Mouse (Mus musculus) neural tube, embryonic 14.5 days (tissue): ENCODE measurements around the gene Oxa1l. TPM values are rescaled to one million over a fixed set of nuclear protein-coding genes. Genes with fewer than 3 reads are reported as not detected.

Experiments used
- ATAC-seq: fragments of 200-750 bp; cut with Nextera tagmentation; 2 replicates; pipeline ENCODE4 v1.8.0; 2017; ENCODE audit warnings: low read depth, mild to moderate bottlenecking, moderate TSS enrichment, moderate library complexity
- H3K27ac ChIP-seq: fragments of 300-500 bp; sonication (generic); 2 replicates; pipeline ENCODE4 v1.5.1; 2014; ENCODE audit warnings: low read depth, mild to moderate bottlenecking, control low read depth, low read length, moderate library complexity, mixed read lengths
- H3K27me3 ChIP-seq: fragments of 300-500 bp; sonication (generic); 2 replicates; pipeline ENCODE4 v1.6.1; 2014; ENCODE audit warnings: low read length; ENCODE audit not compliant: control insufficient read depth, insufficient read depth
- H3K36me3 ChIP-seq: fragments of 300-500 bp; sonication (generic); 2 replicates; pipeline ENCODE4 v1.6.1; 2014; ENCODE audit warnings: low read length, mixed read lengths; ENCODE audit not compliant: control insufficient read depth, insufficient read depth
- H3K4me1 ChIP-seq: fragments of 300-500 bp; sonication (generic); 2 replicates; pipeline ENCODE4 v1.6.1; 2014; ENCODE audit warnings: low read length; ENCODE audit not compliant: control insufficient read depth, insufficient read depth
- H3K4me2 ChIP-seq: fragments of 300-500 bp; sonication (generic); 2 replicates; pipeline ENCODE4 v1.6.1; 2014; ENCODE audit warnings: mild to moderate bottlenecking, low read depth, low read length, control low read depth
- H3K4me3 ChIP-seq: fragments of 300-500 bp; sonication (generic); 2 replicates; pipeline ENCODE4 v1.5.1; 2014; ENCODE audit warnings: low read depth, low read length, control low read depth, mixed read lengths
- H3K9ac ChIP-seq: fragments of 300-500 bp; sonication (generic); replicated peaks from 2 replicates; pipeline ENCODE4 v1.6.1; 2014; ENCODE audit warnings: low read depth, mild to moderate bottlenecking, control low read depth, low read length, mixed read lengths
- H3K9me3 ChIP-seq: fragments of 300-500 bp; sonication (generic); 2 replicates; pipeline ENCODE4 v1.6.1; 2016; ENCODE audit warnings: low read length; ENCODE audit not compliant: control insufficient read depth
- WGBS: fragments of 180-500 bp; shearing (Covaris S2); extraction: QIAGEN DNeasy Blood & Tissue Kit; methylation state at CpG from one replicate; pipeline ENCODE4 v1.1.7; 2014; 5-methylcytosine and 5-hydroxymethylcytosine counted together
- polyA plus RNA-seq: library from polyadenylated mRNA; unstranded; fragments of >200 nt; fragmentation: Nextera tagmentation; extraction: Ambion mirVana; gene quantifications from 2 replicates; pipeline ENCODE4 v1.2.1, GENCODE M21; 2014

Gene Oxa1l
- polyA plus RNA-seq, 1 experiment from 2014 or later: 75.4 TPM

GRCm38 (mm10) chr14:54381816-54382215, 21.2 kb downstream of the Oxa1l start:
- Histone ChIP-seq H3K27me3 (no peaks in the 10 kb centered on the region), H3K9me3 (no peaks in the 10 kb centered on the region), H3K4me1 (no peaks in the 10 kb centered on the region), H3K4me2 (no peak overlapping the region), H3K36me3 (no peaks in the 10 kb centered on the region), H3K27ac (no peak overlapping the region), H3K4me3 (no peak overlapping the region), H3K9ac (no peak overlapping the region)
- WGBS: 76% methylated on average over 10 of the region's 10 CpGs
- no peak for ATAC-seq

- WGBS: 39% methylated on average over 9 of the region's 9 CpGs
- Histone ChIP-seq H3K9ac (no peak overlapping the region), H3K36me3 (no peaks in the 10 kb centered on the region), H3K27ac (no peak overlapping the region), H3K4me2 (no peak overlapping the region), H3K4me3 (no peak overlapping the region), H3K27me3 (no peaks in the 10 kb centered on the region), H3K4me1 (no peaks in the 10 kb centered on the region), H3K9me3 (no peaks in the 10 kb centered on the region)
- no peak for ATAC-seq
Observed at GRCm38 (mm10) chr14:54382641-54383040, 22.0 kb downstream of the Oxa1l start.

- H3K4me1 ChIP-seq: no peaks in the 10 kb centered on the region
- no peaks in the 10 kb centered on the region for H3K27me3 ChIP-seq
- no peaks in the 10 kb centered on the region for H3K36me3 ChIP-seq
- no peak for ATAC-seq
- H3K9me3 ChIP-seq: no peaks in the 10 kb centered on the region
- H3K4me2 ChIP-seq: no peak overlapping the region
- no peak overlapping the region for H3K27ac ChIP-seq
- WGBS: 51% methylated on average over 4 of the region's 4 CpGs
- no peak overlapping the region for H3K9ac ChIP-seq
- no peak overlapping the region for H3K4me3 ChIP-seq
Observed at GRCm38 (mm10) chr14:54383355-54383771, 22.7 kb downstream of the Oxa1l start.

- Histone ChIP-seq H3K27ac (no peak overlapping the region), H3K4me3 (no peak overlapping the region), H3K9ac (no peak overlapping the region), H3K4me2 (no peak overlapping the region), H3K9me3 (no peaks in the 10 kb centered on the region), H3K27me3 (no peaks in the 10 kb centered on the region), H3K4me1 (no peaks in the 10 kb centered on the region), H3K36me3 (no peaks in the 10 kb centered on the region)
- ATAC-seq: no peak
- WGBS: 92% methylated on average over 8 of the region's 8 CpGs
Observed at GRCm38 (mm10) chr14:54384396-54384795, 23.8 kb downstream of the Oxa1l start.

- WGBS: 90% methylated on average over 7 of the region's 7 CpGs
- H3K4me2 ChIP-seq: no peak overlapping the region
Observed at GRCm38 (mm10) chr14:54385968-54386618, 25.5 kb downstream of the Oxa1l start.

GRCm38 (mm10) chr14:54387546-54387945, 26.9 kb downstream of the Oxa1l start:
- Histone ChIP-seq H3K9ac (no peak overlapping the region), H3K27ac (no peak overlapping the region), H3K4me2 (no peak overlapping the region), H3K4me3 (no peak overlapping the region), H3K4me1 (no peaks in the 10 kb centered on the region), H3K27me3 (no peaks in the 10 kb centered on the region), H3K9me3 (no peaks in the 10 kb centered on the region), H3K36me3 (no peaks in the 10 kb centered on the region)
- ATAC-seq: no peak
- WGBS: 62% methylated on average over 6 of the region's 6 CpGs

More at GRCm38 (mm10) chr14:54385968-54386618, 25.5 kb downstream of the Oxa1l start:
- no peak for ATAC-seq
- Histone ChIP-seq H3K9ac (no peak overlapping the region), H3K4me1 (no peaks in the 10 kb centered on the region), H3K27ac (no peak overlapping the region), H3K36me3 (no peaks in the 10 kb centered on the region), H3K9me3 (no peaks in the 10 kb centered on the region), H3K4me3 (no peak overlapping the region), H3K27me3 (no peaks in the 10 kb centered on the region)

- no peak for ATAC-seq
- 24% methylated on average over 6 of the region's 6 CpGs for WGBS
- Histone ChIP-seq H3K4me1 (no peaks in the 10 kb centered on the region), H3K4me3 (no peak overlapping the region), H3K36me3 (no peaks in the 10 kb centered on the region), H3K27me3 (no peaks in the 10 kb centered on the region), H3K27ac (no peak overlapping the region), H3K4me2 (no peak overlapping the region), H3K9ac (no peak overlapping the region), H3K9me3 (no peaks in the 10 kb centered on the region)
Observed at GRCm38 (mm10) chr14:54390843-54391242, 30.2 kb downstream of the Oxa1l start.

GRCm38 (mm10) chr14:54393794-54394193, 33.2 kb downstream of the Oxa1l start:
- no peak overlapping the region for H3K4me3 ChIP-seq
- no peak for ATAC-seq
- no peaks in the 10 kb centered on the region for H3K27me3 ChIP-seq
- H3K4me1 ChIP-seq: no peaks in the 10 kb centered on the region
- no peak overlapping the region for H3K4me2 ChIP-seq
- H3K36me3 ChIP-seq: no peaks in the 10 kb centered on the region
- 87% methylated on average over 3 of the region's 3 CpGs for WGBS
- H3K9me3 ChIP-seq: no peaks in the 10 kb centered on the region
- H3K27ac ChIP-seq: no peak overlapping the region
- no peak overlapping the region for H3K9ac ChIP-seq

GRCm38 (mm10) chr14:54394309-54394708, 33.7 kb downstream of the Oxa1l start:
- no peak for ATAC-seq
- H3K4me2 ChIP-seq: no peak overlapping the region
- no peak overlapping the region for H3K4me3 ChIP-seq
- no peaks in the 10 kb centered on the region for H3K9me3 ChIP-seq
- H3K4me1 ChIP-seq: no peaks in the 10 kb centered on the region
- no peak overlapping the region for H3K9ac ChIP-seq
- no peaks in the 10 kb centered on the region for H3K36me3 ChIP-seq
- H3K27ac ChIP-seq: no peak overlapping the region
- no peaks in the 10 kb centered on the region for H3K27me3 ChIP-seq
